Mouse (Mus musculus): ENCODE measurements at regions not wholly inside any gene's neighbourhood (a gene's known extent, or its start where the extent isn't known, plus 50 kb on each side); places are given as distances from the start of the nearest gene placed in this dataset.

- dilution Hi-C loops (cut with MboI; ENCODE audit: extremely low pct_ligation_motif_present, extremely low pct_unique_long_range_greater_than_20kb, low sequenced_read_pairs) = no loop called here
- H3K27ac ChIP-seq (ENCODE audit: insufficient read depth, low read depth) = no peak overlapping the region
- no peaks in the 10 kb centered on the region for H3K79me2 ChIP-seq (replicated peaks; ENCODE audit: control insufficient read depth, extremely low read depth, insufficient read depth, poor library complexity, severe bottlenecking)
- no peak for TF ChIP-seq ETS1 (conservative IDR thresholded peaks at IDR 0.05; ENCODE audit: low read depth, low read length)
- no peak for TF ChIP-seq SMC3 (IDR thresholded peaks at IDR 0.05; ENCODE audit: low read depth, low read length)
- TF ChIP-seq ZNF384 (IDR thresholded peaks at IDR 0.05; ENCODE audit: low read depth, low read length) = no peak
- TF ChIP-seq JUND (conservative IDR thresholded peaks at IDR 0.05; ENCODE audit: low read depth, low read length) = no peak
- no peak for TF ChIP-seq MXI1 (IDR thresholded peaks at IDR 0.05; ENCODE audit: low read depth, low read length)
- no peak for TF ChIP-seq MAFK (IDR thresholded peaks at IDR 0.05; ENCODE audit: insufficient replicate concordance, low read length)
- no peak for TF ChIP-seq CHD1 (IDR thresholded peaks at IDR 0.05; ENCODE audit: low read depth, low read length)
- TF ChIP-seq POLR2A (IDR thresholded peaks at IDR 0.05; ENCODE audit: low read depth, low read length) = no peak
- H3K9me3 ChIP-seq (replicated peaks; ENCODE audit: low read length) = no peaks in the 10 kb centered on the region
- DNase-seq (ENCODE audit: extremely low read depth) = no peak
- H3K4me2 ChIP-seq (ENCODE audit: insufficient read depth, low read depth, poor library complexity, severe bottlenecking) = no peak overlapping the region
- no peak overlapping the region for H3K4me3 ChIP-seq (replicated peaks in 1 of 3; ENCODE audit: low read depth in 2 of 3, low read length in 2 of 3, poor library complexity in 1 of 3)
- in situ Hi-C loops (cut with MboI; ENCODE audit: low pct_ligation_motif_present, low pct_unique_long_range_greater_than_20kb, low sequenced_read_pairs) = no loop called here
- no peak overlapping the region for H3K9ac ChIP-seq (ENCODE audit: insufficient read depth, low read depth)
- H3K36me3 ChIP-seq (replicated peaks in 1 of 2; ENCODE audit: control insufficient read depth in 1 of 2, insufficient read depth in 1 of 2, low read length in 1 of 2) = no peaks in the 10 kb centered on the region
- no peaks in the 10 kb centered on the region for H3K27me3 ChIP-seq (replicated peaks)
- H3K4me1 ChIP-seq (ENCODE audit: control insufficient read depth in 1 of 2, insufficient read depth in 2 of 2) = no peaks in the 10 kb centered on the region
Observed at GRCm38 (mm10) chr14:14513498-14513897, 112.4 kb downstream of the Olfr721-ps1 start.

DNA sequence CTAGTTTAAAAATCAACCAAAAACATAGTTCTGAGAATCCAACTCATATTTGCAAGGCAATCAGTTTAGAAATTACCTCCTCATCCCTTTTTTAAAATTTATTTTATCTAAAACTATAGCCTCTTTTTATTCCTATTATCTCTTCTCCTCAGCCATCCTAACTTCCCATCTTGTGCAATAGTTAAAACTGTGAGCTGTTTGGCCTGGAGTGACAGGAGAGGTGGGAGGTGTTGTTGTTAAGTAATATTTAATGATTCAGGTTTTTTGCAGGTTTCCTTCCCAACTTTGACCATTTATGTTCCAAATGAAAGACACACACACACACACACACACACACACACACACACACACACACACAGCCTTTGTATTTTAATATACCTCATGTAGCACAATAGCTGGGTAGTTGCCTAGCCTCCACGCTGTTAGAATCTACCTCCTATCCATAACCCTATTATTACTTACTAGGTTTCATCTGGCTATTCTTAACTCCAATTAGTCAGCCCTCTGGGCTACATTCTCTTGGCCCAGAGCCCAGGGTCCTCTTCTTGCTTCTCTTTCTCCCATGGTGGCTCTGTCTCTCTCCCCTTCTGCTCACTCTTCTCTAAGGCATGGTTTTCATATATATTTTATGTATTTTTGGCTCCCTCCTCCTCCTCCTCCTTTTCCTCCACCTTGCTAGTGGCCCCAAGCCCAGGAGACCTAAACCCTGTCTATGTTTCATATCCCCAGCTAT lies 113.5 kb downstream of the Olfr721-ps1 start:
- Histone ChIP-seq H3K27ac (ENCODE audit: insufficient read depth, low read depth) (no peak overlapping the region), H3K9me3 (replicated peaks; ENCODE audit: low read length) (no peaks in the 10 kb centered on the region), H3K4me2 (ENCODE audit: insufficient read depth, low read depth, poor library complexity, severe bottlenecking) (no peak overlapping the region), H3K4me1 (ENCODE audit: control insufficient read depth in 1 of 2, insufficient read depth in 2 of 2) (no peaks in the 10 kb centered on the region), H3K9ac (ENCODE audit: insufficient read depth, low read depth) (no peak overlapping the region), H3K79me2 (replicated peaks; ENCODE audit: control insufficient read depth, extremely low read depth, insufficient read depth, poor library complexity, severe bottlenecking) (no peaks in the 10 kb centered on the region), H3K36me3 (replicated peaks in 1 of 2; ENCODE audit: control insufficient read depth in 1 of 2, insufficient read depth in 1 of 2, low read length in 1 of 2) (no peaks in the 10 kb centered on the region), H3K4me3 (replicated peaks in 1 of 3; ENCODE audit: low read depth in 2 of 3, low read length in 2 of 3, poor library complexity in 1 of 3) (no peak overlapping the region), H3K27me3 (replicated peaks) (no peaks in the 10 kb centered on the region)
- no peak for DNase-seq (ENCODE audit: extremely low read depth)
- in situ Hi-C loops (cut with MboI; ENCODE audit: low pct_ligation_motif_present, low pct_unique_long_range_greater_than_20kb, low sequenced_read_pairs) (no loop called here), dilution Hi-C loops (cut with MboI; ENCODE audit: extremely low pct_ligation_motif_present, extremely low pct_unique_long_range_greater_than_20kb, low sequenced_read_pairs) (no loop called here)
- TF ChIP-seq NRF1 (IDR thresholded peaks at IDR 0.05; ENCODE audit: low read depth, low read length) (no peak), POLR2A (IDR thresholded peaks at IDR 0.05; ENCODE audit: low read depth, low read length) (no peak), RCOR1 (conservative IDR thresholded peaks at IDR 0.05; ENCODE audit: low read depth, low read length) (no peak), MYC (IDR thresholded peaks at IDR 0.05; ENCODE audit: low read depth, low read length) (no peak), ZKSCAN1 (IDR thresholded peaks at IDR 0.05; ENCODE audit: borderline replicate concordance, low read depth, low read length) (no peak), USF1 (IDR thresholded peaks at IDR 0.05; ENCODE audit: low read depth, low read length) (no peak), SIN3A (IDR thresholded peaks at IDR 0.05; ENCODE audit: low read length) (no peak)
